Mouse (Mus musculus) myocyte (in vitro differentiated cells): Measurements from ENCODE around the gene Lgalsl. TPM values are rescaled to one million over a fixed set of nuclear protein-coding genes. Genes with fewer than 3 reads are reported as not detected.
A peak's percentile ranks its signal among the peaks of the same experiment; 100 is the strongest.

Experiments
- H3K27me3 ChIP-seq: one replicate; pipeline ENCODE4 v1.6.1; 2011; ENCODE audit not compliant: control insufficient read depth, insufficient read depth, insufficient read length
- H3K36me3 ChIP-seq: one replicate; pipeline ENCODE4 v1.6.1; 2011; ENCODE audit not compliant: control insufficient read depth, insufficient read depth
- H3K4me2 ChIP-seq: one replicate; pipeline ENCODE4 v1.6.1; 2011; ENCODE audit warnings: low read depth, control low read depth
- H3K4me3 ChIP-seq: one replicate; pipeline ENCODE4 v1.5.1; 2011; ENCODE audit warnings: mild to moderate bottlenecking, control low read depth, moderate library complexity
- H3K79me2 ChIP-seq: one replicate; pipeline ENCODE4 v1.6.1; 2011; ENCODE audit not compliant: control insufficient read depth, insufficient read depth
- H3ac ChIP-seq: one replicate; pipeline ENCODE4 v1.6.1; 2011; ENCODE audit not compliant: control insufficient read depth, insufficient read length
- CEBPB ChIP-seq: IDR thresholded peaks from 2 replicates; pipeline ENCODE4 v1.6.1; 2011; ENCODE audit warnings: mild to moderate bottlenecking, moderate library complexity; ENCODE audit not compliant: poor library complexity, insufficient read depth, severe bottlenecking
- E2F4 ChIP-seq: IDR thresholded peaks from one replicate; pipeline ENCODE4 v1.6.1; 2011; ENCODE audit warnings: mild to moderate bottlenecking, control low read depth, moderate library complexity; ENCODE audit not compliant: insufficient read depth
- MAX ChIP-seq: IDR thresholded peaks from one replicate; pipeline ENCODE4 v1.6.1; 2011; ENCODE audit warnings: low read depth, mild to moderate bottlenecking, control low read depth
- MYOD1 ChIP-seq, 3 experiments: IDR thresholded peaks; one replicate each; pipeline ENCODE4 v1.6.1; 2011; ENCODE audit warnings: control low read depth in 2 of 3, low read depth in 2 of 3, mild to moderate bottlenecking in 2 of 3, moderate library complexity in 1 of 3; ENCODE audit not compliant: insufficient read length in 2 of 3, control insufficient read depth in 1 of 3
- MYOG ChIP-seq, 3 experiments: IDR thresholded peaks; one replicate each; pipeline ENCODE4 v1.6.1; 2011; ENCODE audit warnings: control low read depth in 2 of 3, low read depth in 2 of 3, mild to moderate bottlenecking in 2 of 3; ENCODE audit not compliant: insufficient read length in 2 of 3, control insufficient read depth in 1 of 3, insufficient read depth in 1 of 3
- POLR2A ChIP-seq: IDR thresholded peaks from one replicate; pipeline ENCODE4 v1.6.1; 2011; ENCODE audit warnings: low read depth, mild to moderate bottlenecking, control low read depth, moderate library complexity; ENCODE audit not compliant: insufficient read length
- POLR2AphosphoS2 ChIP-seq: IDR thresholded peaks from one replicate; pipeline ENCODE4 v1.6.1; 2011; ENCODE audit warnings: low read depth, control low read depth; ENCODE audit not compliant: insufficient read length
- REST ChIP-seq: IDR thresholded peaks from one replicate; pipeline ENCODE4 v1.6.1; 2011; ENCODE audit warnings: mild to moderate bottlenecking, control low read depth, moderate library complexity; ENCODE audit not compliant: insufficient read depth, insufficient read length
- SRF ChIP-seq: IDR thresholded peaks from one replicate; pipeline ENCODE4 v1.6.1; 2011; ENCODE audit warnings: low read depth; ENCODE audit not compliant: control insufficient read depth, insufficient read length
- TCF12 ChIP-seq: IDR thresholded peaks from one replicate; pipeline ENCODE4 v1.6.1; 2011; ENCODE audit warnings: mild to moderate bottlenecking, control low read depth; ENCODE audit not compliant: poor library complexity, insufficient read depth, severe bottlenecking
- TCF3 ChIP-seq: IDR thresholded peaks from one replicate; pipeline ENCODE4 v1.6.1; 2011; ENCODE audit warnings: low read depth, control low read depth; ENCODE audit not compliant: insufficient read length
- USF1 ChIP-seq: IDR thresholded peaks from one replicate; pipeline ENCODE4 v1.6.1; 2011; ENCODE audit warnings: low read depth, mild to moderate bottlenecking, control low read depth, moderate library complexity
- polyA plus RNA-seq: library from polyadenylated mRNA; unstranded; fragments of >200 nt; fragmentation: generic; extraction: Trizol; gene quantifications from one replicate; pipeline ENCODE4 v1.2.1, GENCODE M21; 2012; ENCODE audit warnings: missing spikeins

Gene Lgalsl
- polyA plus RNA-seq, result 0.10 TPM

GRCm38 (mm10) chr11:20830686-20831505 is at the start of gene Lgalsl:
Lgalsl (minus strand) TSS chr11:20831056.
- Histone ChIP-seq H3K27me3 (peaks cover 54% of the 10 kb centered on the region), H3K79me2 (no peaks in the 10 kb centered on the region), H3K4me3 (no peak within 1 kb of the TSS), H3ac (no peak within 1 kb of the TSS), H3K4me2 (peak within 1 kb of the TSS; percentile 65), H3K36me3 (no peaks in the 10 kb centered on the region)
- no peak for TF ChIP-seq E2F4
- TF ChIP-seq MYOG (IDR thresholded peaks at IDR 0.05; ENCODE audit: control insufficient read depth in 1 of 3, insufficient read depth in 1 of 3, insufficient read length in 2 of 3, low read depth in 2 of 3), result no peak
- no peak for TF ChIP-seq POLR2A
- no peak for TF ChIP-seq SRF
- TF ChIP-seq POLR2AphosphoS2, result no peak
- no peak for TF ChIP-seq MAX
- TF ChIP-seq TCF12, result no peak
- no peak for TF ChIP-seq MYOD1 (IDR thresholded peaks at IDR 0.05; ENCODE audit: control insufficient read depth in 1 of 3, insufficient read length in 2 of 3, low read depth in 2 of 3)

- no peak for TF ChIP-seq POLR2A
- TF ChIP-seq MYOD1 (IDR thresholded peaks at IDR 0.05; ENCODE audit: control insufficient read depth in 1 of 3, insufficient read length in 2 of 3, low read depth in 2 of 3), result no peak
- TF ChIP-seq USF1, result peak; percentile 22
- no peak for TF ChIP-seq MYOG (IDR thresholded peaks at IDR 0.05; ENCODE audit: control insufficient read depth in 1 of 3, insufficient read depth in 1 of 3, insufficient read length in 2 of 3, low read depth in 2 of 3)
- TF ChIP-seq POLR2AphosphoS2, result no peak
- no peak for TF ChIP-seq E2F4
- no peak for TF ChIP-seq TCF3
- no peak for TF ChIP-seq MAX
- Histone ChIP-seq H3K36me3 (no peaks in the 10 kb centered on the region), H3ac (no peak overlapping the region), H3K4me2 (no peak overlapping the region), H3K27me3 (no peaks in the 10 kb centered on the region), H3K79me2 (no peaks in the 10 kb centered on the region), H3K4me3 (no peak overlapping the region)
Observed at GRCm38 (mm10) chr11:20878644-20879043, 47.8 kb upstream of the Lgalsl start.

GRCm38 (mm10) chr11:20877578-20878096 is 46.8 kb upstream of the Lgalsl start:
- TF ChIP-seq POLR2AphosphoS2 (no peak), MYOG (IDR thresholded peaks at IDR 0.05; ENCODE audit: control insufficient read depth in 1 of 3, insufficient read depth in 1 of 3, insufficient read length in 2 of 3, low read depth in 2 of 3) (no peak), E2F4 (no peak)
- Histone ChIP-seq H3ac (no peak overlapping the region), H3K4me2 (no peak overlapping the region), H3K4me3 (no peak overlapping the region), H3K27me3 (no peaks in the 10 kb centered on the region), H3K79me2 (no peaks in the 10 kb centered on the region), H3K36me3 (no peaks in the 10 kb centered on the region)

GRCm38 (mm10) chr11:20873386-20873785 is 42.5 kb upstream of the Lgalsl start:
- Histone ChIP-seq H3ac (no peak overlapping the region), H3K79me2 (no peaks in the 10 kb centered on the region), H3K4me3 (no peak overlapping the region), H3K27me3 (no peaks in the 10 kb centered on the region), H3K4me2 (peak overlapping the region; percentile 44), H3K36me3 (no peaks in the 10 kb centered on the region)
- TF ChIP-seq USF1 (peak; percentile 58), SRF (no peak)

DNA sequence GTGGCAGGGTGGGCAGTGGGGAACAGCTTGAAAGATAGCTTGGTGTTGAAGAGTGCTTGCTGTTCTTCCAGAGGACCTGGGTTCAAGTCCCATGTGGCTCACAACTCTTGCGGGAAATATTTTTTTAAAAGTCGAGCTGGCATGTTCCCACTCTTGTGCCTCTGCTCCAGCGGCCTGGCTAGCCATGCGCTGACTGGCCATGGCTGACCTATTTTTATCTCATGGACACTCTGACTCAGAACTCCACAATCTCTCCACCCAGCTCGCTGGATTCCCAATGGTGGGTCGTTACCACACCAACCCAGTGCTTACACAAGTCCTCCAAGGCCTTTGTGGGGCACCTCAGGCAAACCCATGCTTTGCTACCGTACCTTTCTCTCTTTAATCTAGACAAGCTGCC is 42.1 kb upstream of the Lgalsl start:
- H3K27me3 ChIP-seq, result no peaks in the 10 kb centered on the region
- no peaks in the 10 kb centered on the region for H3K79me2 ChIP-seq
- H3K36me3 ChIP-seq, result no peaks in the 10 kb centered on the region
- no peak for TF ChIP-seq TCF3
- TF ChIP-seq TCF12, result no peak
- TF ChIP-seq POLR2AphosphoS2, result no peak
- no peak for TF ChIP-seq USF1
- TF ChIP-seq MYOD1 (IDR thresholded peaks at IDR 0.05; ENCODE audit: control insufficient read depth in 1 of 3, insufficient read length in 2 of 3, low read depth in 2 of 3), result no peak
- no peak for TF ChIP-seq MAX
- no peak for TF ChIP-seq MYOG (IDR thresholded peaks at IDR 0.05; ENCODE audit: control insufficient read depth in 1 of 3, insufficient read depth in 1 of 3, insufficient read length in 2 of 3, low read depth in 2 of 3)
- TF ChIP-seq E2F4, result no peak
- no peak for TF ChIP-seq POLR2A
- TF ChIP-seq REST, result no peak
- no peak for TF ChIP-seq SRF
- TF ChIP-seq CEBPB, result no peak
- no peak overlapping the region for H3K4me3 ChIP-seq
- no peak overlapping the region for H3ac ChIP-seq
- peak overlapping the region; percentile 44 for H3K4me2 ChIP-seq
